Mouse (Mus musculus): ENCODE results near the gene Ercc8.

Gene Ercc8

DNA sequence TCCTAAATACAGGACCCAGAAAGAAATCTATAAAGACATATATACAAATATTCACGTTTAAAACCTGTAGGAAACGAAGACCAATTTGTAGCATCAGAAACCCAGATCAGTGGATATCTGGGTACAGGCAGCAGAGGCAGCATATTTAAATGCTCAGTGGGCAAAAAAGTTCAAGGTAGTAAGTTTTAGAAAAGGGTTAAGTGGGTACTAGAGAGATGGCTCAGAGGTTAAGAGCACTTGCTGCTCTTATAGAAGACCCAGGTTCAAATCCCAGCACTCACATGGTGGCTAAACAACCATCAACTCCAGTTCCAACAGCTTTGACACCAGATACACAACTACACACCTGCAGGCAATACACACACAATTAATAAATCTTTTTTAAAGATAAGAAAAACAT lies 1.4 kb upstream of the Ercc8 start:
- no peak for DNase-seq (ENCODE audit: low read depth, low spot score)

DNA sequence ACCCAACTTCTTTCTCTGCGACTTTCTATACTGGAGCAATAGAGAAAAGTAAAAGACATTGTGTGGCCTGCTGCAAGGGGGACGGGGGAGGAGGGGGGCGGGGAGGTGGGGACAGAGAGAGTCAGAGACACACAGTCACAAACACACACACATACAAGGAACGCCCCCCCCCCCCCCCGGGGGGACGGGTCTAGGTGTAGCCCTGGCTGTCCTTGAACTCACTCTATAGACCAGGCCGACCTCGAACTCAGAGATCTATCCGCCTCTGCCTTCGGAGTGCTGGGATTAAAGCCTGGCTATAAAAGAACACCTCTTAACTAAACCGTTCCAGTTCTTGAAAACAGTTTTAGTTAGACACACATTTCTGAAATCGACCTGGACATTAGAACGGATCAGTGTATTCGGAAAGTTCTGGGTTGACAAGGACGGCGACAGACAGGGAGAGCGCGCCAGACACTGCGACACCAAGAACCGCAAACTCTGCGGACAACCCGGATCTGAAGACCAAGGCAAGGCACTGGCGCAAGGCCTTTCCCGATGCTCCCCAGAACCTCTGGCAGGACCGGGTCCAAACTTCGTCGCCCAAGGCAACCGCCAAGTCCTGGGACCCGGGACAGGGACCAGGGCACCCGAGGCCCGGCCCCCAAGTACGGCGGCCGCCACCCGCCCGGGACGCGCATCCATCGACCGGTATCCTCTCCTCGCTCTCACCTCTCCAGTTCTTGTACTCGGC lies 633 bp upstream of the Ercc8 start:
- DNase-seq (ENCODE audit: low read depth, low spot score): no peak

DNA sequence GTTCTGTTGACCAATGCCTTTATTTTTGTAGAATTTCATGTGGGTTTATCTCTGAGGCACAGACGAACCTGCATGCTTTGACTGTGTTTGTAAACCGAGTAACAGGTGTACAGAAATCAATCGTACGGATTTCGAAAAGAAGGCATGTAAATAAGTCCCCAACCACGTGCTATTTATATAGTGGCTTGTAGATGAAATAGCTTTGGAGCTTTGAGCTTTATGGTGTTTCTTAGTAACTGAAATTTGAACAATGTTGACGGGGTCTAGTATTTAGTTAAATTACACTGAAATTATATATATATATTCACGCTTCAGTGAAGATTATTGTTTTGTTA lies 677 bp downstream of the Ercc8 start:
- DNase-seq (ENCODE audit: low read depth, low spot score): no peak

DNA sequence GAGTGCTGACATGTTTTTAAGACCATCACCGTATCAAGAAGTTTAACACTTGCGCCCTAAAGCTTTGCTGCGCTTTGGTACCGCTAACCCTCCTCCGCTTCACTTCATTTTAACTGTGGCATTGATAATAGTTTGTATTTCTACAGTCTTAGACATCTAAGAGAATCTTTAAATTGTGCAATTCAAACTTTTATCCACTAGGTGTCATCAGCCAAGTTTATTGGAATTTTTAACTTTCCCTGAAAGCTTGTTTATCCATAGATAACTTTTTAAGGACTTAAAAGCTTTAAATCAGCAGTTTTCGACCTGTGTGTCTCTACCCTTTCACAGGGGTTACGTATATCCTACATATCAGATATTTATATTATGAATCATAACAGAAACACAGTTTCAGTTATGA lies 1.4 kb downstream of the Ercc8 start:
- no peak for DNase-seq (ENCODE audit: low read depth, low spot score)

DNA sequence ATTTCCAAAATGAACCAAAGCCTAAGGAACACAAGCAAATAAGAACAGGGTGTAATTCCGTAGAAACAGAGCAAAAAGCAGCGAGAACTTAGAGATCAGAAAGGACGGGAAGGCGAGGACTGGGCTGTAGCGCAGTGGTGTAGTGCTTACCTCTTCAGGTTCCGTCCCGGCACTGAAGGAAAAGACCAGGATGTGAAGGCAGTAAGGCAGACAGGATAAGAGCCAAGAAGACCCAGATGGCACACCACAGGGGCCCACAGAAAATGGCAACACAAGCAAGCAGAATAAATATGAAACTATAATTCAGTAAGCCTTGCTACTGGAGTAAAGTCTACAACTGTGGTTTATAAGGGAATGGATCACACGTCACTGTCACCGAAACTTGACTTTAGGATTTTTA lies 5.4 kb downstream of the Ercc8 start:
- no peak for DNase-seq (ENCODE audit: low read depth, low spot score)

DNA sequence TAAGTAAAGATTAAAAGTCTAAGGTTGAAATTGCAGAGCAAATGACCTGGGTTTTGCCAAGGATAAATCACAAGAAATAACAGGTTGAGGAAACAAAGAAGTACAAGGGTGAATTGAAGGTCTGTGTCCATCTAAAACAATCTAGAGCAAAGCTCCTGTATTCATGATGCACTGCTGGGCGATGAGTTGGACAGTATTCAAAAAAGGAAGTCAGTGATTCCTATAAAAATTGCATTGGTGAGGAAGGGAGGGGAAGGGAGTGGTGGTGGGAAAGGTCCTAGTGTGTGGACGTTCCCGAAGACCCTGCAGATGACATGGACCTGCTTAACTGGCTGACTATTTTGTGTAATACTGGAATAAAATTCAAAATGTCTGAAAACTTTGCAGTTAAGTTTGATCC lies 6.1 kb downstream of the Ercc8 start:
- no peak for DNase-seq (ENCODE audit: low read depth, low spot score)

DNA sequence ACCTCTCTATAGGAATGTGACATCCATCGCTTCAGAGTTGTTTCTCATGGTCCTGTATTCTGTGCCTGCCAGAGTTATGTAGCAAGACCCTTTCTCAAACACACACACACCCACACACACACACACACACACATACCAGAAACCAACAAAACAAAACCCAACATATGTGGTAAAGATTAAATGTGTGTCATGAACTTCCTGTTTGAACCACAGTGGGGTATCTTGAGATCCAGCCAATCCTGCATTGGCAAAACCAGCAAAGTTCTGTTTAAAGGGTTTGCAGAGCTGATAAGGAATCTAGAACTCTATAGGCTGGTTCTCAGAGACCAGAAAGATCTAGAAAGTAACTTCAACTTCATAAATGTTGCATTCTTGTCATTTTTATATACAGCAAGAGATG lies 11.5 kb downstream of the Ercc8 start:
- no peak for DNase-seq (ENCODE audit: low read depth, low spot score)

DNA sequence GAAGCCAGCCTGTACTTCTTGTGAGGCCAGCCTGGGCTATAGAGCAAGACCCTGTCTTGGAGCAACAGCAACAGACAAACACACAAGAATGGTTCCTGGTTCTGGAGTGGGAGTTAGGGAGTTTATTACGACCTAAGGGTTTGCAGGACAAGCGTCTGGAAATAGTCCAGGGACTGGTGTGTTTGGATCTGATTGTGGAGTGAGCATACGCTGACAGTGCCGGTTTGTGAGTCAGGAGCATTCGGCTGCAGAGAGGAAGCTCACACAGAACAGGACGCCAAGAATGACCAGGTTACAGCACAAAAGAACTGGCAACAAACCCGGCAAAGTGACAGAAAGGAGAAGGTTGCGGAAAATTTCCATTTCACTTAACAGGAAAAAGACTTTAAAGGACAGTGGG lies 12.0 kb downstream of the Ercc8 start:
- DNase-seq (ENCODE audit: low read depth, low spot score): no peak

DNA sequence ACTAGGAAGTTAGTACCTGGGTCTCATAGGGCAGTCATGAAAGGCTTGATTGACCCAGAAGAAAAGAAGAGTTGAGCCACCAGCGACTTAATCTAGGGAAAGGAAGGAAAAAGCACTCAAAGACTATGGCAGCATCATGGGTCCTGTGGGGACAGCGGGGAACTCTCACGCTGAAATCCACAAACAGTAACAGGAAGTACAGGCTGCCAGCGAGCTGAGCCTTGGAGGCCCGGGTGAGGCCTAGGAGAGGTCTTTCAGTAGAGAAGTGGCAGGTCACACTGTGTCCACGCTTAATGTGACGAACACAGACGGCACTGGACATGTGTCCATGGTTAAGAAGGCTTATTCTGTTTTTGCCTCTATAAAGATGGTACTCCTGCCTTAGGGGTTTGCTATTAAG lies 21.1 kb downstream of the Ercc8 start:
- no peak for DNase-seq (ENCODE audit: low read depth, low spot score)

DNA sequence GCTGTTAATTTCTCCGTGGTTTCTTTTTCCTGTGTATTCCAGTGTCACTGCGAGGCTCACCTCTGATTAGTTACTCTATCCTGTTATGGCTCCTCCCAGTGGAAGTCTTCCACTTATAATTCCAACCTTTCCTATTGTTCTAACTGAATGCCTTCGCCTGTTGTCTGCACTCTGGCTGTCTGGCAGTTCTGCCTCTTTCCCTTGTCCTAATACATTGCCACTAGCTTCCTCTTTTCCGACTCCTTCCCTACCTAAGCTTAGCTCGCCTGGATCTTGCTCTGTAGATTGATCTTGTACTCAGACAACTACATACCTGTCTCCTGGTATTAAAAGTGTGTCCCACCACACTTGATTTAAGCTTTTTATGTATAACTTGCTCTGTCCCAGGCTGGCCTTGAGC lies 22.3 kb downstream of the Ercc8 start:
- DNase-seq (ENCODE audit: low read depth, low spot score): no peak

DNA sequence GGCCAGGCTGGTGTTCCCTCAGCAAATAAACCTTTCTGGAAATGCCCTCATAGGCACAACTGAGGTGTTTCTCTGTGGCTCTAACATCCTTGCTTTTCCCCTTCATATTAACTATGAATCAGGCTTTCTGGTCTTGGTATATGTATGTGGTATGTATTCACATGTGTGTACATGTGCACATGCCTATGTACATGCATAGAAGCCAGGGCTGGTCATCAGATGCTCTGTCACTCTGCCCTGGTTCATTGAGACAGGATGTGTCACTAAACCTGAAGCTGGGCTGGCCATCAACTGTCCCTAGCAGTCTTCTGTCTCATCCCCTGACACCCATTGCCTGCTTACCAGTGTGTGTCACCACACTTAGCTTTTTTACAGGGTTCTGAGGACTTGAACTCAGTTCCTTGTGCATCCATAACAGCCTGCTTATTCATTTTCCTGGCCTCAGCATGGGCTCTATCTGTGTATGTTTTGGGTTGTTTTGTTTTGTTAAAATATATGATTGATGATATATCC lies 26.3 kb downstream of the Ercc8 start:
- no peak for DNase-seq (ENCODE audit: low read depth, low spot score)

DNA sequence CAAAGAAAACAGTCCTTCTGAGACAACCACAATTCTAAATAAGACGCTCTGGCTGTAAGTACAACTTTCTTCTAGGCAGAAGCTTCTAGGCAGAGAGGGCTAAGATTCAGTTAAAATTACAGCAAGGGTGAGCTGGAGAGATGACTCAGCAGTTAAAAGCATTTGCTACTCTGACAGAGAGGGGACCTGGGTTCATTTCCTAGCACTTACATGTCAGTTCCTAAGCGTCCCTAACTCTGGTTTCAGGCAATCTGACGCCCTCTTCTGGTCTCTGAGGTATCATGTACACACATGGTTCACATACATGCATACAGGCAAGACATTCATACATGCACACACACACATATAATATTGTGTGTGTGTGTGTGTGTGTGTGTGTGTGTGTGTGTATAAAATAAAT lies 27.0 kb downstream of the Ercc8 start:
- no peak for DNase-seq (ENCODE audit: low read depth, low spot score)

DNA sequence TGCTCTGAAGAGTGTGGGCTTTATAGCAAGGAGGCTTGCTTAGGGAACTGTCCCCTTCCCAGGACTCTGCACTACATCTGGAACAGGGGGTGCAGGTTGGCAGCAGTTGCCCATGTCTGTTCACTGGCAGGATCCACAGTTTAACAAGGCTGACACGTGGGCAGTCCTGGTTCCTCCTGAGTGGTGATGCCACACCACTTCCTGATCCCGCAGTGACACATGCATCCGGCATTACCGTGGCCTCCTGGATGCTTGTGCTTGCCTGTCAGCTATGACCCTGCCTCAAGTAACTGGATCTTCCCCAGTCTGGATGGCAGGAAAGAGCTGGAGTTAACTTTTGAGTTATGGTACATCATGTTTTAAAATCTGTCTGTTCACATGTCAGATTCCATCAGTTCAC lies 29.5 kb downstream of the Ercc8 start:
- no peak for DNase-seq (ENCODE audit: low read depth, low spot score)

DNA sequence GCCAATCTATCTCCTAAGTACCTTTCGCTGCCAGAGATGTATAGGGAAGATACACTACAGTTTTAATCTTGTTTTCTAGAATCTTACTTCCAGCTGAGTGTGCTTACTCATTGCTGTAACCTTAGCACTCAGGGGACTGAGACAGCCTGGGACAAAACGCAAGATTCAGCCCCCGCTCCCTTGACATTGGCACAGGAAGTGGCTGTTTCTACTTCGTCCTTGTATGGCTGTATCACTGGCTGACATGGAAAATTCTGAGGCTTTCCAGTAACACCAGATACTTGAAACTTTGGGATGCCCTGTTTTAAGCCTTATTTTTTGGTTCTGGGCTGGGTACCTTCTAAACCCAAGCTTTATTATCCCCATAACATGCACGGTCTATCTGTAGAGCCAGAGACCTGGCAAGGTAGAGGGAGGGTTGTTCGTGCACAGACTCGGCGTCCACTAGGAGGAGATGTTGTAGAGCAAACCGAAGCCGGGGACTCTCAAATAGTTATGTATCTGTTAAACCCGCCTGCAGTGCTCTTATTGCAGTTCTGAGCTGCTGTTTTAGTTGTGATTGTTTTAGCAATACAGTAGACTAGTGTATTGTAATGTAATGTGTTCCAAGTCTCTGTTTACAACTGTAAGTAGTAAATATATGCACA lies 32.7 kb downstream of the Ercc8 start:
- DNase-seq (ENCODE audit: low read depth, low spot score): no peak

DNA sequence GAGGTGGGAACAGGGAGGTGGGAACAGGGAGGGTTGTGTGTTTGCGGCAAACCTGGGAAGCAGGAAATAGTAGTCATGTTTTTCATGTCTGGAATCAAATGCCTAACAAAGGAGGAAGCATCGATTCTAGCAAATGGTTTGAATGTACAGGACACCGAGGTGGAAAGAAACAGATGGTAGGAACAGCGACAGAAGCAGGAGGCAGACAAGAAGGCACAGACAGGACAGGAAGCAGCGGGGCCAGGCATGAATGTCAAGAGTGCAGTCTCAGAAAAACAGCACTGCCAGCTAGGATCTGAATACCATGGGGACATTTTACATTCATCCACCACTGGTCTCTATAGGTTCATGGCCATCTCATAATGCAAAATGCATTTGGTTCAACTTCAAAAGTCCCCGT lies 36.9 kb downstream of the Ercc8 start:
- DNase-seq (ENCODE audit: low read depth, low spot score): no peak

DNA sequence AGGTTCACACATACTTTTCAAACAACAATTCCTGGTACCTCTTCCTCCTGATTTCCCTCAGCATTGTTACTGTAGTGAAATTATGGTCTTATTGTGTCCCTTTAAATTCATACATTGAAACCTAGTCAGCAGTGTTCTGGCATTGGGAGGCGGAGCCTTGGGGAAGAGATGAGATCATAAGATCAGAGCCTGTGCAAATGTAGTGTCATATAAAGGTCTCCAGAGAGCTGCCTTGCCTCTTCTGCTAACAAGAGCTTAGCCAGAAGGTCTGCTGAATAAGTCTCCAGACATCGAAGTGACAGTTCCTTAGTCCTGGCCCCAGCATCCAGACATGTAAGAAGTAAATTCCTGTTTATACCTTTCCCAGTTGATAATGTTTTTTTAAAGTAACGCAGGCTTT lies 46.3 kb downstream of the Ercc8 start:
- no peak for DNase-seq (ENCODE audit: low read depth, low spot score)

DNA sequence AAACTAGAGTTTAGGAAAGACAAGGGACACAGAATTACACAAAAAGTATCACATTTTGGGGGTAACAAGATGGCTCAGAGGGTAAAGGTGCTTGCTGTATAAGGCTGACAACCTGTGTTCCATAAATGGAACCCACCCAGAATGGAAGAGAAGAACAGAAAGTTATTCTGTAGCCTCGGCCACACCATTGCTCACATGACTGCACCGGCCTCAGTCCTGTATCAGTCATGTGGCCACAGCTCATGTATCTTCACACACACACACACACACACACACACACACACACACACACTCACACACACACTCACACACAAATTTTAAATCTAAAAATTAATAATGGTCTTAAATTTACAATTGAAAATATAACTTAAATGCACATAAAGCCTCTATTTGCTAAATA lies 48.9 kb downstream of the Ercc8 start:
- DNase-seq (ENCODE audit: low read depth, low spot score): no peak

DNA sequence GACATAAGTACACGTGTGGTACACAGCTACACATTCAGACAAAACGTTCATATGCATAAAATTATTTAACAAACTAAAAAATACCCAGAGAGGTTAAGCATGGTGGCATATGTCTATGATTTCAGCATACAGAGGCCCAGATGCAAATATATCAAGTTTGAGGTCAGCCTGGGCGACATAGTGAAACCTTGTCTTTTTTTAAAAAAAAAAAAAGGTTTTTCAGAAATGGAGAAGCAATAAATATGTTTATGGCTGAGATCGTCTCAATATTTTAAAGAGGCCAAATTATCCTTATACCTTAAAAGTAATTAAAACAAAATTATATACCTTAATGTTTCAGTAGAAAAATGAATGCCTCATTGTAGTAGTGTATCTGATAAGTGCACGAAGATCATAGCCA lies 49.6 kb downstream of the Ercc8 start:
- DNase-seq (ENCODE audit: low read depth, low spot score): no peak

DNA sequence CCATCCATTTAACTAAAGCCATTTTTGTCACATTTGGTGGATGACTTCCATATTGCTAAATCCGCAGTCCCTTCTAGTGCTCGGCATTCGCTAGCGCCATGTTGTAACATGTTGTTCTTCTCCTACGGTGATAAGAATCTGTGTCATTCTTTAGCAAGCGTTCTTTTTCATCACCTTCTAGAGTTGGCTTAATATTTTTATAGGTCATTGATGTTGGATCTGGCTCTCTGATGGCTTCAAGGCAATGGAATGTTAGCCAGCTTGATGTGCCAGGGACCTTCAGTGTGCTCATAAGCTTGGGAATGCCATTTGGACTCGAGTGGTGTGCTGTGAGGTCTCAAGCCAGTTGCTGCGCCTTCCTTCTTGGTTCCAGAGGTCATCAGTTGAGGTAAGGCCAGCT lies 52.4 kb downstream of the Ercc8 start:
- DNase-seq (ENCODE audit: low read depth, low spot score): no peak

DNA sequence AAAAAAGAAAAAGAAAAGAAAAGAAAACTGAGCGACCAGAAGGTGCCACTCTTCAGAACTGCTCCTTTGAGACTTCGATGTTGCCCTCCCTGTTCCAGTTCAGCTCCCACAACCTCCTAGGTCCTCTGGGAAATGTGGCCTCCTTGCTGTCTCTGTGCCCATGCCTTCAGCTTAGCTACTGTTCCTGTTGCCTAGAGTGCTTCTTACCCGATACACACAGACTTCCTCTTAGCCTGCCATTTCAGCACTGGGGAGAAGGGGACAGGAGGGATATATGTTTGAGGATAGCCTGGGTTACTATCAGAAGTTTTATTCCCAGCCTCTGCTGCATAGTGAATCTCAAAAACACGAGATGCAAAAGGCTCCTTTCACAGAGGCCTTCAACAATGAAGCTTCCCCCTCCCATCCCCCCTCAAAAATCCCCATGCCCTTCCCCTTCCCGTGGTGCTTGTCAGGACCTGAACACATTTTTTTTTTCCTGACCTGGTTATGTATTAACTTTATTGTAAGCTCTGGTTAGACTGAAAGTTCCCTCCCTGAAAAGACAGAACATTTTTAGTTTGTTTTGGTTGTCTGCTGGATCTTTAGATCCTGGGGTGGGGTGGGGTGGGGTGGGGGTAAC lies 54.0 kb downstream of the Ercc8 start:
- DNase-seq (ENCODE audit: low read depth, low spot score): no peak

DNA sequence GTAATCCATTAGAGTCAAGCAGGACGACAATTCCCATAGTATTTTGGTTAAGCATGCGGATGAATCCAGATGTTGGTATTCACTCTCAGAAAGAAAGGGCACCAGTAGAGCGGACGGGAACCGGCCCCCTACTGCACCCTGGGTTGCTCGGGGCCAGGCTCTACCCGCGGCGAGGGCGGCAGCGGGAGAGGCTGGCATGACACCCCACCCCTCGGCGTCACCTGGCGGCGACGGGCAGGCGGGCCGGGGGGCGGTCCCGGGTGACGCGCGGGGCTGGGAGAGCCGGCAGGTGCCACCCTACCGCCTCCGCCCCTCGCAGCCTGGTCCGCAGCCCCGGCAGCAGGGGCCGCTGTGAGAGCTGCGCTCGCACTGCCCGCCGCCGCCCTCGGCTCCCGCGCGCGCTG lies 55.6 kb downstream of the Ercc8 start, which contains the start of gene Elovl7:
Gene Elovl7 (plus strand): TSS at position 324 of the 404 bp plus-strand sequence.
- DNase-seq (ENCODE audit: low read depth, low spot score): no peak

DNA sequence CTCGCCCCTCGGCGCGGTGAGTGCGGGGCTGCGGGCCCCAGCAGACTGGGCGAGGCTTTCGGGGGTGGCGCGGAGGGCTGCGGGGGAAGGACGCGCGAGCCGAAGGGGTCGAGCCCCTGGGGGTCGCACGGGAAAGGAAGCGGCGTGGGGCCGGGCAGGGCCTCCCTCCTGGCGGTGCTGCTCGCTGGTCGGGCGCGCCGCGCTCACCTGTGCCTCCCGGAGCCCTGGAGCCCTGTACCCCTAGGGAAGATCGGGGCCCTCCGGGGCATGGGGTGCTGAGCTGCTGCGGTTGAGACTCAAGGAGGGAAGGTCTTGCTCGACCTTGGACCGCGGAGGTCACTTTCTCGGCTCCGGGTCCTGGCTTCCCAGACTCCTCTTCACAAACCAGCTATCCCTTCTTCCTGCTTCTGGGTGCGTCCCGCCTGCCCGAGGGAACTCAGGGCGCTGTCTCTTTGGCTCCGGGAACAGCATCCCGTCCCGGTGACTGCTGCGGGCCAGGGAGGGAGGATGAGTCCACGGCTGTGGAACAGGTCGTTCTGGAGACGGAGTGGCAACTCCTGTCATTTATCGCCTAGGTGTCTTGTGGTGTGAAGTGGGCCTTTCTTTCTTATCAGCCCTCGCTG lies 56.1 kb downstream of the Ercc8 start:
- DNase-seq (ENCODE audit: low read depth, low spot score): no peak

Measured in c-Kit-negative CD71-positive TER-119-positive erythroid progenitor cells, embryonic 14.5 days (primary cell).